Mouse (Mus musculus) heart, postnatal 14 days (tissue): ENCODE results near the gene Wfikkn1. TPM values are rescaled to one million over a fixed set of nuclear protein-coding genes. Genes with fewer than 3 reads are reported as not detected.

Source experiments
- DNase-seq, 2 experiments: peaks; one replicate each; pipeline ENCODE4 v3.0.0; 2021 to 2022
- intact Hi-C: fragments of 180-260 bp; cut with DNase I; formaldehyde crosslinking; loops from one replicate; pipeline ENCODE4 v1.15.1; 2025
- total RNA-seq, 2 experiments: library from RNA; stranded (reverse); gene quantifications; 2 replicates each; pipeline ENCODE4 v1.2.3; 2021

Gene Wfikkn1
- total RNA-seq, 2 experiments from 2014 or later: 0.91 to 1.00 TPM

DNA sequence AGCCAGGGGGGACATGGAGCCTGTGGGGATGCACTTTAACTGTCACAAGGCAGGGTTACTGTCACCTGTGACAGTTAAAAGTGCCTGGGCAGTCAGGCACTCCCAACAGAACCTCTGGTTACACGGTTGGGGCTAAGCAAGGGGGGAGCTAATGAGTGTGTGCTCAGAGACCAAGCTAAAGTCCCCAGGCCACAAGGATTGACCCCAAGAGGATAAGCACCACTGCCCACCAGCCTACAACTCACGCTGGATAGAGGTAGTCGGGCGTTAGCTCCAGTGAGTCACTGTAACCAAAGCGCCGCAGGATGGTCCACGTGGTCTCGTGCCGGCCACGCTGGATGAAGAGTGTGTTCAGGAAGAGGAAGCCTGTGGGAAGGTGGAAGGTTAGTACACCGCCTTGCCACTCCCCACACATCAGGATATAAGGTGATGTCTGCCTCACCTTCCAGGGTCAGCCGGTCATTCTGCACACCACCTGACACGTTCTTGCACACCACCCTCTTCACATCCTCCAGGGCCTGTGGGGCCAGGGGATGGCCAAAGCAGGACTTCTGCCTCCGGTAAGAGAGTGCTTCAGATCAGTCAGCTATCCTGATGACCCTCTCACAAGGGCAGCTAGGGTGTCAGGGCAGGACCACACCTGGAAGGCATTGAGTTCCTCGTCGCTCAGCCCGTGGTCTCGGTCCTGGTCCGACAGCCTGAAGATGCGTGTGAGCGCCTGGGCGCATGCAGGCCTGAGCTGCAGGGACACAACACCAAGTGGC lies 39.4 kb downstream of the Wfikkn1 start, which contains the start of gene Gm20683:
Gm20683 (minus strand) TSS at position 647 of the 764 bp plus-strand sequence.
- intact Hi-C loops: no loop called here

DNA sequence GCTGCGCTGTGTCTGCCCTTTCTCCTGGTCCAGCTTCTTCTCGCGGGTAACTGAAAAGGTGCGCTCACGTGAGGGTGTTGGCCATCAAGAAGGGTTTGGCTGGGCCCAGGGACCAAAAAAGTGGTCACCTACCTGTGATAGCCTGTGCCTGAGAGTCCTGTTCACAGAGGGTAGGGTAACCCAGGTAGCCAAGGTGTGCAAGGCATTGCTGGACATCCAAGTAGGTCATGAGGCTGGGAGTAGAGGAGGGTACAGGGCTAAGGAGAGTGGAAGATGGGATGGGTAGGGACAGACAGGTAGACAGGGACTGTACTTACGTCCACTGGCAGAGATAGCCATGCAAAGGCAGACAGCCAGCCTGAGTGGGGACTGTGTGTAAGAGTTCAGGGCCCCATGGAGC lies 40.1 kb downstream of the Wfikkn1 start:
- DNase-seq: no peak
- intact Hi-C loops: no loop called here

More for the DNA sequence above, 39.4 kb downstream of the Wfikkn1 start, which contains the start of gene Gm20683:
- no peak for DNase-seq

DNA sequence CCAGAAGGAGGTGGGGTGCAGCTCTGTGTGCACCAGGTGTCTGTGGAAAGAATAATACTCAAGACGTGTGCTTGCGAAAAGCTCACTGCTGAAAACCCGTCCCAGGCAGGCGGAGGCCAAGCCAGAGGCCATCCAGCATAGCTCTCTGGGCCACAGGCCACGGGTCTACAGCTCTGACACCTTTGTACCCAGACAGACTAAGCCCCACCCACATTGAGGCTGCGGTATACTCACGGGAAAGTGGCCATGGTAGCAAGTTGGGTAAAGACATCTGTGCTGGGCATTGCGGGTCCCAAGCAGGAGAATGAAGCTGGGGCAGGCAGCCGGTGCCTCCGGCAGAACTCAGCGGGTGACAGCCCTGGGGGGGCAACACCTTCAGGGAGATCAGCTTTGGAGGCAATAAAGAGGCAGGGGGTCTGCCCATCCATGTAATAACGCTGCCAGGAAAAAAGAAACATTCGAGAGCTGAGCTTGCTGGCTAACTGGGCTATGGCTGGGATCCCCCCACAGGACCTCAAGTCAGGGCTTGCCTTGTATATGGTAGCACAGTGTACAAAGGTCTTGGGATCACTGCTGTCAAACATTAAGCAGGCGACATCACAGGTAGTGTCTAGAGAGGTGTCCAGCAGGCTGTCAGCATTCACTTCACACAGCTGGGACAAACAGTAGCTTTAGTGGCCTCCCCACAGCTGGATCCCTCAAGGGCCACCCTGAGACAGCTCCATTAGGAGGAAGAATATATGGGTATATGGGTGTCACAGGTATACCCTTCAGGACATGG lies 41.0 kb downstream of the Wfikkn1 start:
- no peak for DNase-seq
- intact Hi-C loops: no loop called here

DNA sequence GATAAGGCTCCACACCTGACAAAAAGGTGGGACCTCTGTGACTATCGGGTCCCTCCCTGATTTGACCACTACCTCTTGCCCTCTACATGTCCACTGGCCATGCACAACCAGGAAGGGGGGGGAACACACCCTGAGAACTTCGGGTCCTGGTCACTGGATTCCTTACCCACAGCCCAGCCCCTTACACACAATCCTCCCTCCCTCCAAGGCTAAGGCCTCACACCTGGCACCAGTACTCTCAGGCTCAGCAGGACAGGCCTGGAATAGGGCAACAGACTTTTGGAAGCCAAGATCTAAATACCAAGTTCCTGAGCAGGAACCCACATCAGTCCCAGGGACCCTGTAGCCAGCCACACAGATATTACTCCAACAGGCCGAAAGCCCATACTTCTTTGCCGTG lies 41.8 kb downstream of the Wfikkn1 start:
- no peak for DNase-seq
- intact Hi-C loops: no loop called here

DNA sequence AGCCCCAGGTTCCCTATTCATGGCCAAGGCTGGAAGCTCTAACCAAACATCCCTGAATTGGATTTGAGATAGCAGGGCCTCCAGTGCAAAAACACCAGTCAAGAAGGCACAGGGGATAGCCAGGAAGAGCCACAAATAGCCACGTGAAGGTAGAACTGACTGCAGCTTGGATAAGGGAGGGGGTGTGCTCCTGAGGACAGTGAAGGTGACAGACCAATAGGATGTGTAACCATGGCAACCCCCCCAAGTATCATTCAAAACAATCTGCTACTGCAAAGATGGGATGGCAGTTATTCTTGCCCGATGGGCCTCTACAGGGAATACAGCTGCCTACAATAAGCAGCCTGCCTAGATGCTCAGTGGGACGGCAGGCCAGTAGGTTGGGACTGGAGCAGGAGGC lies 43.1 kb downstream of the Wfikkn1 start:
- DNase-seq: no peak
- intact Hi-C loops: no loop called here

DNA sequence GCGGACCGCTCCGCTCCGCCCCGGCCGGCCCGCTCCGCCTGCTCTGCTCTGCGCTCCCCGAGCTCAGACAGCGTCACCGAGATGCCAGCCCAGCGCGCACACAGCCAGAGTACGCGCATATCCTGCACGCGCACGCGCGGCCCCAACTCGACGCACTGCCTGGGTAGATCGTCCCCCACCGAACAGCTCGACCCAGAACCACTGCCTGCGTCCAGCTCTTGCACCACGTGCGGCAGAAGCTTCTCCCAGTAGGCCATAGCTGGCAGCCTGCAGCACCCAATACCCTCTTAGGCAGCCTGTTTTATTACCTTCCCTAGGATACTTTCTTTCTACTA lies 43.6 kb downstream of the Wfikkn1 start, which contains the start of gene Rhbdl1:
Rhbdl1 (minus strand) TSS at position 220 of the 335 bp plus-strand sequence.
- intact Hi-C loops: no loop called here
- DNase-seq: peak; percentile 70 to 79

DNA sequence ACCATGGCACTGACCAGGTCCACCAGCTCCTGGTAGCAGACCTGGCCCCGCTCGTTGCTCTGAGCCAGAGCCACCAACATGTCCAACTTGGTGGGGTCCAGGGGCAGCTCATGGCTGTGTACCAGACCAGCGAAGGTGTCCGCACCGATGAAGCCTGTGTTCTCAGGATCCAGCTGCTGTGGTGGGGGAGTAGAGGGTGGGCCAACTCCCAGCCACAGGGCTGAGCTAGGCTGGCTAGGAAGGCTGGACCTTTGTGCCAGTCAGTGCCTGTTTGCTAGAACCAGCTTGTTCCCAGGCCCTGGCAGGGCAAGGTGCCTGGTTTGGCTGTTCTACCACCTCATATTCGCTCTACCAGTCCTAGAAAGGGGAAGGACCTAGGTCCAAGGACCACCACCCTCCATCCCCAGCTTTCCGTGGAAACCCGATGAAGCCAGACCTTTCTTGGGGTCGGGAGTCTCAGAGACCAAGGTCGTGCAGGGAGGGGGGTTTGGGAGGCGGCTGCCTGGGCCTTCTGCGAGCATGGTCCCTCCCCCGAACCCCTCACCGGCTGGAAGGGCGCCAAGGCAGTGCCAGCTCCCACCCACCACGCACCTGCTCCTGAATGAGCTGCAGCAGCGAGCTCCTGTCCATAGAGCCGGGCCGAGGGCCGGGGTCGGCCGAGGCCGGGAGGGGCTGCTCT lies 44.1 kb downstream of the Wfikkn1 start:
- DNase-seq: peak in 1 of 2 experiments; percentile 32
- intact Hi-C loops: no loop called here

DNA sequence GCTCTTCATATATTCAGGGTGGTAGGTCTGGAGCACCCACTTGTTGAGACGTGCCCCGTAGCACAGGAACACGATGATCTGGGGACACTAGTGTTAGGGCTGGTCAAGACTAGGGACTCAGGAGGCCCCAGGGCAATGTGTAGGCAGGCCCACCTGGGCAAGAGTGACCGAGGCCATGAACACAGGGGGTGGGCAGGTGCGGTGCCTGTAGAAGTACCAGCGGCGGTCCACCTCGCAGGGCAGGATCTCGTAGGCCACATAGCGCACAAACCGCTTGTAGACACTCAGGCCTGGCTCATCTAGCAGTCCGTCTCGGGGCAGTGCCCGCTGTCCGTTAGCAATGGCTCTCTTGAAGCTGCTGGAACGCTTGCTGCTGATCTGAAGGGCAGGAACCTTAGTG lies 44.8 kb downstream of the Wfikkn1 start:
- DNase-seq: no peak
- intact Hi-C loops: no loop called here

DNA sequence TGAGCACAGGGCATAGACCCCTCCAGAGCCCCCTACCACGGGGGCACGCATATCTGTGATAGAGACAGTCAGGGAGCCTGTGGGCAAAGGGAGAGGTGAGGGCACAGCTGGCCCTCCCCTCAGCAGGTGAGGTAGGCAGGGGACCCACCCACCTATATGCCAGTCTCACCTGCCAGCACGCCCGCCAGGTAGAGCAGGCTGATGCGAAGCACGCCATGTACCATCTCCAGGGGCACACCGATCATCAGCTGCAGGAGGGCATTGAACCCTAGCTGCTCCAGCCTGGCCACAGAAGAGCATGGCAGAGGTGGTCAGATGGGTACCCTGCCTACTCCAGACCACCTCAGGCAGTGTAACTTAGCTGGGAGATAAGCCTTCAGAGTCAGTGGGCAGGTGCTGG lies 45.4 kb downstream of the Wfikkn1 start:
- intact Hi-C loops: no loop called here
- no peak for DNase-seq

DNA sequence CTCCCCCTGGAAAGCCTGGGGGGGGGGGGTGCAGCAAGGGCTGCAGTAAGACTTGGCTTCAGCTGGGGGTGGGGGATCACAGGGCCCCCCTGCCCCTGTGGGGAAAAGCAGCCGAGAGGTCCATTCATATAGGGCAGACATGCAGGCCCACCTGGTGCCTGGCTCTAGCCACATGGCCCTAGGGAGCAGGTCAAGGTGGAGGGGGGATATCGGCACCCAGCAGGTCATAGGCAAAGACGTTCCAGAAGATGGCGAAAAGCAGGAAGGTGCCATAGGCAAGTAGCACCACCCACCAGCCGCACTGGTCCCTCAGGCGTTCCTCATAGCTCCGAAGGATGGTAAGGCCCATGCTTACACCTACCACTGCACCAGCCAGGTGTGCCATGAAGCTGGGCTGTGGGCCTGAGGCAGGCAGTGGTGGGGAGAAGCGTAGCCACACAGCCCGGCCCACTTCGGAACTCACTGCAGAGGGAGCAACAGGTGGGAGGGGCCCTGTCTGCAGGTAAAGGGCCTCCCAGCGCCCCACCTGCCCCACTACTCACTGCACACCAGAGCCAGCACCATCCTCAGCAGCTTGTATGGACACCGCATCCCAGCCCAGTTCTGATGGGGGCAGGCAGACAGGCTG lies 45.9 kb downstream of the Wfikkn1 start:
- intact Hi-C loops: no loop called here
- no peak for DNase-seq

DNA sequence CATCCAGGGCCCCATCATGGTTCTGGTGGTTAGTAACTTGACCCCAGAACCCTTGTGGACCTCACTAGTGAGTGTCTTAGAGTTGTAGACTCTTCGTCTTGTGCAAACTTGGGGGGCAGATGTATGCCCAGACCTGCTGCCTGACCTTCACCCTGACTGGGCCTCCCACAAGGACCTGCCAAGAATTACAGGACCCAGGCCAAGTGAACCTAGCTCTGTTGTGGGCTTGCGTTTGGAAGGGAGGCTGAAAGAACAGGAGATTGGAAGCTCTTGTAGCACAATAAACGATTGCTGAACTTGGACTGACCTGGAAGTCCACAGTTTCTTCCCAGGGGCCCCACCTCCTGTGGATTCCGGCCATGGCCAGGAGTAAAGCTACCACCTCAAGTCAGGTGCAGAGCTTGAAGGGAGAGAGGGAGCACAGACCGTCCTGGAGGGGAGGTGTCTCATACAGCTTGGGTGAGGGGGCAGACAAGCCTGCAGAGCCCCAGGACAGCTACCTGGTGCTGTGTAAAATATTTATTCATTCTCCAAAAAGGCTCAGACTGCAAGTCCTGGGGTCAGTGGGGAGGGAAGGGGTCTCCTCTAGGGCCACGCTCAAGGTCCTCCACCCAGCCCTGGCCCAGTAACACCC lies 46.6 kb downstream of the Wfikkn1 start:
- intact Hi-C loops: no loop called here
- DNase-seq: peak in 1 of 2 experiments; percentile 42

DNA sequence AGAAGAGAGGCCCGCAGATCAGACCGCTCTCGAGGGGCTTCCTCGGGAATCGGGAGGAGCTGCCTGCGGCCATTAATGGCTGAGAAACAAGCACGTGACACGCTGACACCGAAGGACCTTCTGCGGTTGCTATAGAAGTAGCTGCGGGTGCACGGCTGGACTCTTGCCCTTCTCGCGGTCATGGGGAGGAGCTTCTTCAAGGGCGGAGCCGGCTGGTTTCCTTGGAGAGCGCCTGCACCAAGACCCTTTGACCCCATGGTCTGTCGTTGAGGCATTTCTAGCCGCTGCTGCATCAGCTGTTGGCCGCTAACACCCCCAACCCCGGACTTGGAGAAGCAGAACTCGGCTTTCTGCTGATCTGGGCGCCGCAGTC lies 47.4 kb downstream of the Wfikkn1 start, which contains the start of gene Stub1:
Stub1 (minus strand) TSS at position 114 of the 373 bp plus-strand sequence.
- intact Hi-C loops: no loop called here
- DNase-seq: peak; percentile 90 to 94

DNA sequence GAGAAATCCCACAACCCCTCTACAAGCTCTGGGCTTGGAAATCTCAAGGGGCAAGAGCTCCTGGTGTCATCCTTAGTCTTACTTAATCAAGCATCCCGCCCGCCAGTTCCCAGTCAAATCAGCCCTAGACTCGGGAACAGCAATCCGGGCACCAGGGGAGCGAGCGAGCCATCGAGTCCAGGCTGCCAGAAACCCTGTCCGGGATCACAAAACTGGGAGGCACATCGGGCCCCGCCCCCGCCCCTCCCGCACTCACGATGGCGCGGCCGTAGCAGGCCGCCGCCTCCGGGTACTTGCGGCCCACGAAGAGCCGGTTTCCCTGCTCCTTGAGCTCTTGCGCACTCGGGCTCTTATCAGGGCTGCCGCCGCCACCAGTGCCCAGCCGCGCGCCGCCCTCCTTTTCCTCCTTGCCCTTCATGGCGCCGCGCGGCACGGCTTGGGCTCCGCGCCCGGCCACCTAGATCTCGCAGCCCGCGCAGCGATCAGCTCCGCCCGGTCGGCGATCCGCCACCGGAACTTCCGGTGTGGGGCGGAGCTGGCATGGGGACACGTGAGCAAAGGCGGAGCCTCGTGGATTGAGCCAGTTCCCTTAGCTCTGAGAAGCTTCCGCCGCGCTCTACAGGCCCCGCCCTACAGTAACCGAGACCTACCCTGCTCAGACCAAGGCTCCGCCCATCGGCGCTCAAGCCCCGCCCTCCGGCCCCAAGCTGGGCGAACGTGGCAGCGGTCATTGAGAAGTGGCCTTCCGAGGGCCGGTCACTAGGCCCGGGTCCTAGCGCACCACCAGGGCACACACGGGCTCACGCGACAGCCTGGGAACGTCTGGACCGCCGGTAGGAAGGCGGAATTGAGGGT lies 48.0 kb downstream of the Wfikkn1 start:
- peak; percentile 100 for DNase-seq
- intact Hi-C loops: no loop called here

DNA sequence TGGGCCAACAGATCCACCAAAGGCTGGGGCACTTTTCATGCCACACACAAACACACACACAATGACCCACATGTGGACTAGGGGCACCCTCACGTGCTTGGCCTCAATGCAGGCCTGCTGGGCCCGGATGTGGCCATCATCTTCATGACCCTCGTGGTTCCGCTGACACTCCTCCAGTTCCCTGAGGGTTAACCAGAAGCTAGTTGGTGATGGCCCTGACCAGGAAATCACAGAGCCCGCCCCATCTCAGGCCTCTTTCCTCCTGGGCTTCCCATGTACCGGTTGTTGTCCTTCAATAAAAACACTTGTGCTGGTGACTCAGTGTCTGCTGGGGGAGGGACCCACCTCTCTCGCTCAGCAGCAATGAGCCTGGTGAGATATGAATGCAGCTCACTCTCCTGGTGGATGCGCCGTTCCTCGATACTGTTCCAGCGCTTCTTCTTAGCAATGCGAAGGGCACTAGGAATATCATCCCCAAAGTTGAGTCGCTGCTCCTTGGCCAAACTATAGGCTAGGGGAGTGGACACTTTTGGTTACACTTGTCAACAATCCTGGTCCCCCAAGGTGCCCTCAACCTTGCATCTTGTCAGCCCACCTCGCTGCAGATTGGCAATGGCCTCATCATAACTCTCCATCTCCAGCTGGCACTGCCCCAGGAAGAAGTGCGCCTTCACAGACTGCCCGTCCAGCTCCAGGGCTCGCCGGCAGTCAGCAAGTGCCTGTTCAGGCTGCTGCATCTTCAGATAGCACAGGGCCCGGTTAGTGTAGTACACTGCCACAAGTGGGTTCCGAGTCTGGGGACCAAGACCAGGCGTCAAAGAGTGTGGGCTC lies 49.0 kb downstream of the Wfikkn1 start:
- peak in 1 of 2 experiments; percentile 31 for DNase-seq
- intact Hi-C loops: no loop called here

DNA sequence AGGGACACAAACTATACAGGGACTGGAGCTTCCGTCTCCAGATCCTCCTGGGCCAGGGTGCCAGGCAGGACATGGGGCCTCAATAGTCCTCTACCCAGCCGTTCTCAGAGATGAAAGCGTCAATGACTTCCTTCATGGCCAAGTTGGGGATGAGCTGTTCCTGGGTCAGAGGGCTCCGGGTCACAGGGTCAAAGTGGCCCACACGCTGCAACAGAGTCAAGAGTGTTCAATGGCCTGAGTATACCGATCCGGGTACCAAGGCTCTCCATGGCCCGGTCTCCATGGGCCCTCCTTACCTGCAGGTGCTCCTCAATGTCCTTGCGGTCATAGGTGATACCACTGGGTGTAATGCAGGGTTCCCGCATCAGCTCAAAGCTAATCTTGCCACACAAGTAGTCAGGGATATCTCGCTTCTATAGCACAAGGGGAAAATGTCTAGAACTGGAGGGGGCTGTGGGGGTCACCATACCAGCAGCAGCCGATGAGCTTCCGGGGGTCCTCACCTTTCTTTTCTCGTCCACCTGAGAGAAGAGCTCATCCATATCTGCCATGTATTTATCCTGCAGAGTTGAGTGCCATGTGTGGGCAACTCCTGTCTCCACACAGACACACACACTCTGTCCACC lies 49.7 kb downstream of the Wfikkn1 start:
- intact Hi-C loops: no loop called here
- DNase-seq: no peak

DNA sequence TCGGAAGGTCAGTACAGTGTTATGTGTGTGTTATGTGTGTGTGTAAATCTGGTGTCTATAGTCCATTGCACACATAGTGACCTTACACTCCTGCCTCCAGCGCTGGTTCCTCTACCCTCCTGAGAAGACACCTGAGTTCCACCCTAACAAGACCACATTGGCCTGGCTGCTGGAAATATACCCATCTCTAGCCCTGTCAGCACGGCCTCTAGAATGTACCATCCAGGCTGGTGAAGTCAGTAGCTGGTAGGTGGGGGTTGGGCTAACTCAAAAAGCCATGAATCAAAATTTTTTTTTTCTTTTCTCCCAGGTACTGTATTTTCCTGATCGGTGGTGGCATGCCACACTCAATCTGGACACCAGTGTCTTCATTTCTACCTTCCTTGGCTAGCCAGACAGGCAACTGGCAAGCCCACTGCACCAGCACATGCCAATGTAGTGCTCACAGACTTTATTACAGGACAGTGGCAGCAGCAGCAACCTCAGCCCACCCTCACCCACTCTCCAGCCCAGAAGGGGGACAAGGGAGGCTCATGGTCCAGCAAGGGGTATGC lies 50.4 kb downstream of the Wfikkn1 start:
- intact Hi-C loops: no loop called here
- DNase-seq: no peak

DNA sequence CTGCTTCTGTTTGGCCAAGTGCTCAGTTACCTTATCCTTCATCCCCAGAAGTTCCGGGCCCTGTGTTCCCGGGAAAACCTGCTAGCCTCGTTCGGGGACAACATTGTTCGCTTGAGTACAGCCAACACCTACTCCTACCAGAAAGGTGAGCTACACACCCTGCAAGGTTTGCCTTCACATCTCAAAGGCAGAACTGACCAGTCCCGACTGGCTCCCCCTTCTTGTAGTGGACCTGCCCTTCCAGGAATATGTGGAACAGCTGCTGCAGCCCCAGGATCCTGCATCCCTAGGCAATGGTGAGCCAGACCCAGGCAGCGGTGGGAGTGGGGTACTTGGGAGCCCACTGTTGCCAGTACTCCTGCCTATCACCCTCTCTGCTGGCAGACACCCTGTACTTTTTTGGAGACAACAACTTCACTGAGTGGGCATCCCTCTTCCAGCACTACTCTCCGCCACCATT lies 51.1 kb downstream of the Wfikkn1 start:
- intact Hi-C loops: no loop called here
- no peak for DNase-seq
